Mouse (Mus musculus) megakaryocyte, adult 5-6 weeks (primary cell): Measurements from ENCODE around the gene Med12l. TPM values are rescaled to one million over a fixed set of nuclear protein-coding genes. Genes with fewer than 3 reads are reported as not detected.

Experiments used
- ATAC-seq: 2 replicates; pipeline ENCODE4 v1.8.0; 2016; ENCODE audit warnings: mild to moderate bottlenecking, inconsistent platforms; ENCODE audit not compliant: poor library complexity, severe bottlenecking
- total RNA-seq, 2 experiments: library from RNA; stranded (forward) in 1 of 2; stranded (reverse) in 1 of 2; fragments of 153-499, 151-499 nt in 1 of 2; fragments of 221-1000, 200-1000 nt in 1 of 2; gene quantifications; 2 replicates each; pipeline versions ENCODE4 v1.2.3 to v1.2.4; 2015 to 2017

Med12l gene
- total RNA-seq, 2 experiments from 2014 or later = 0.20 to 0.29 TPM

DNA sequence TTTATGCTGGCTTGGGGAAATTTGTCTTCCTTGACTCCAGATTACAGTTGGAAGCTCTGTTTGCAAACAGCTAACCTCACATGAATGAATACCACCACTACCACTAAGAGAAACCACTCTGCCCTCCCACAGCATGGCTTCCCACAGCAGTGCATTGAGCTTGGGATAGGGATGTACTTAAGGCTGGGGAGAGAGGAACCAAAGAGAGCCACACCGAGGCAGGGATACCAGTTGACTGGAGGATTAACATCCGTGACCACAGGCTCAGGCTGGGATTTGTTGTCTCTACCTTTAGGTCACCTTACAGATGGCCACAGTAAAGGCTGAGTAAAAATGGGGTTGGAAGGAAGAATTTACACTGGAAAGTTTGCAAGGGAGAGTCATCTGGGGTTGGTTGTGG is 16.6 kb downstream of the Med12l start:
- ATAC-seq = no peak

DNA sequence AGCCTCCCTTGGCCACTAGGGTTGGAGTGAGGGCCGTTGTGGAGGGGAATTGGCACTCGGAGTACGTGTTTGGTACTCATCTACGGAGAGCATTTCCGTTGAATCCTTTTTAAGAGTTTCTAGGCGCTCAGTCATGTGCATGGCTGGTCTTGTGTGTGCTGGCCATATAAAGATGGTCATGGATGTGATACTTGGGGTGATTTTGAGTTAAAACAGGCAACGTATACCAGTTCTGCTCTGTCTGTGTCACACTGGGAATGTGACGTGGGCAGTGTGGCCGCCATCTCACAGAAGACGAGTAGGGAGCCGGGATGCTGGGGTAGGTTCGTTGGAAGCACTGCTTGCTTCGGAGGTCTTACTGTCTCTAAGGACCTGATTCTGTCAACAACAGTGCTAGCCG is 17.3 kb downstream of the Med12l start:
- ATAC-seq = no peak

DNA sequence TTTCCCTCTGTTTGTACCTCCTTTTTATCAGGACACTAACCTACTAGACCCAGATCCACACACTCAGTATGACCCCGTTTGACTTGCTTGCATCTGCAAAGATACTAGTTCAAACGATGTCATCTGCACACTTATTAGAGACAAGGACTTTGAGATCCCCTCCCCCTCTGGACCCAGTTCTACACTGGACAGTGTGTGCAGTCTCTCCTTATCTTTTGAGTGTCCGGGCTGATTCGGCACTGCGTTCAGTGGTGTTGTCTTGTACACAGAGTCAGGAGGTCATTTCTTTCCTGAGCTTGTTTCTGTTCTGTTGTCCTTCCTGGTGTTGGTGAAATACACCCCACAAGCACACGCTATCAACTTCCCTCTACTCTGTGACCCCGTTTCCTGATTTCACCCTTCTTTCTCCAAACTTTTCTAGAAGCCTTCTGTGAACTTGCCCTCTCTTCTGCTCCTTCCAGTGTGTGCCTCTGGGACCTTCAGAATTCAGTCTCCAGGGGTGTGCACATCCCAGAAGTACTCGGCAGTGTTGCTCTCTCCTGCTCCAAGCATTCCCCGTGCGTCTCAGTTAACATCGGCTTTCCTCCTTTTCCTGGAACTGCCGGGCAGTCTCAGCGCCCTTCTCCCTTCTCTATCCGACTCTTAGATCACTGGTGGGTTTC is 19.0 kb downstream of the Med12l start:
- ATAC-seq = no peak

DNA sequence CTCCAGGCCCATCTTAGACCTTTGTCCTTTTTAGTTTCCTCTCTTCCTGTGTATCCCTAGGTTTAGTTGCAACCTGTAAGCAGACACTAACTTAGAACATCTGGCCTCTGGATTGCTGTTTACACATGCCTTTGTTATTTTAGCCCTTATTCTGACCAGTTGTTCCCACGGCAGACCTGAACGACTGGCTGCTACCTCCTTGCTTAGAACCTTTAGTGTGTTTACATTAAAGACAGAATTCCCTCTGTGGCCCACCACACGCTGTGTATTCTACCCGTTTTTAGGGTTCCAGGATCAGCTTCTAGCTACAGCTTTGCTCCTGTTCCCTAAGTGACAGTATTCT is 19.5 kb downstream of the Med12l start:
- no peak for ATAC-seq

DNA sequence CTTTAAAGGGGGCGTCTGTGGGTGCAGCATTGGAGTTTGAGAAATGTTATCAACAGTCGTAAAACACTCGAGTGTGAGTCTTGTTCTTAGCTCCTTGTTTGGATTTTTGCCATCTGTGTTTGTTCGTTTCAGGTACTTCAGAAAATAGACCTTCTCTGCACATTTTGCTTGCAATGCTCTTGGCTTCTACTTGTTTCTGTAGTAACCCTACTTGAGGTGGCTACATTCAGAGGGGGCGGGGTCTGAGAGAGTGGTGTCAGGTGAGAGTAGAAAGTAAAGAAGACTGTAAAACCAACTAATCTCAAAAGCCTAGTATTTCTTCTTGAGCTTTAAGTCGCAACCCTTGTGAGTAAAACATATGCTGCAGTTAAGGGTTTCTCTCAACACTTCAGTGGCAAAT is 23.1 kb downstream of the Med12l start:
- no peak for ATAC-seq

DNA sequence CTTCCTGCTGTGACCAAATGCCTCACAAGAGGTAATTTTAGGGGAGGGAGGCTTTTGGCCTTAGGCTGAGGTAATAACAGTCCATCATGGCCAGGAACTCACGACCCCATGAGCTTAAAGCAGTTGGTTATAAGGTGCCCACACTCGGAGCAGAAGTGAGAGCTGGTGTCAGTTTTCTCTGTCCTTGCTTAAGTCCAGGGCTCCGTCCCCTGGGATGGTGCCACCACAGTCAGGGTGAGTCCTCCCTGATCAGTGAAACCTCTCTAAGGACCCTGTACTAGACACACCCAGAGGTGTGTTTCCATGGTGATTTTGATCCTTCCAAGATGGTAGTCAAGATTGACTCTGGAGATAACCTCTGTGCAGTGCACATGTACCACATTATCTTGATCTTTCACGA is 25.4 kb downstream of the Med12l start:
- no peak for ATAC-seq

DNA sequence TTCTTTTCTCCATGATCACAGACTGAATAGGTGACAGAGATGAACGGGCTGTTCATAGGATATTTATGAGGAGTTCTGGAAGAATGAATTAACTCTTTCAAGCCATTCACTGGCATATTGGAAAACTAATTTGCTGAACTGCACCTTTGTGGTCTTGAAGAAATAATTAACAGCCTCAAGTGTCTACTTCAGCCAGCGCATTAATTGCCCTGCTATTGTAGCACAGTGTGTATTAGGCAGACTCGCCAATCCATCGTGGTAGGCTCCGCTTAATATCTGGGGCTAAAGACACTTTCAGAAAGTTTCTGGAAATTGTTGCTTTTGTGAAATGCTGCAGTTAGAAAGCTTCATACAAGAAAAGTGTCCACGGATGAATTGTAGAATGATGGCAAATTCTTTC is 35.9 kb downstream of the Med12l start:
- no peak for ATAC-seq

DNA sequence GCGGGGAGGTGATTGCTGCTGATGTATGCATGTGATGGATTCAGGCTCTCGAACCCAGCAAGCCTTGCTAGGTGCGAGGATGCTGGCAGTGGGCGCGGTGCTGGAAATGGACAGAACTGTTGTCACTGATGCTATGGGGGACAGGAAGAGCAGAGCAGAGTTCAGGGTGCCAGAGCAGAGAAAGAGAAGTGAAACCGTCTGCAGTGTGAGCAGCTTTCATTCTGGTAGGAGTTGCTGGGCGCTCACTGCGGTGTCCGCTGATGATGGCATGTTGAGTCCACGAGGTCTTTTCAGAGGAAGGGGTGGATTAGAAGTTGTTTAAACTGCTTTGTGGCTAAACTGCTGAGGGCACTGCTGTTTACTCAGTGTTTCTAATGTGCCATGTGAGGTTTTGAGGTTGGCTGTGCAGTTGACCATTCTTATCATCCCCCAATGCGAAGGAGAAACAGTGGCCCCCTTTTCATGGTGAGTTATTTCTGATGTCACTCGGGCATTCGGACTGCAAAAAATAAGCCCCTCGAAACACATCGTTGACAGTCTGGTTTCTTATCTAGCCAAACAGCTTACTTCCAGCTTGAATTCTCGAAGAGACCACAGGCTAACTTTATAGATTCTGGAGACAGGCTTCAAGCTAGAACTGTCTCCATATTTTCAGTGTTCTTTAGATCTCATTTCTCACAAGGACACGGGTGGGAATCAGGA is 49.4 kb downstream of the Med12l start:
- peak; percentile 93 for ATAC-seq

DNA sequence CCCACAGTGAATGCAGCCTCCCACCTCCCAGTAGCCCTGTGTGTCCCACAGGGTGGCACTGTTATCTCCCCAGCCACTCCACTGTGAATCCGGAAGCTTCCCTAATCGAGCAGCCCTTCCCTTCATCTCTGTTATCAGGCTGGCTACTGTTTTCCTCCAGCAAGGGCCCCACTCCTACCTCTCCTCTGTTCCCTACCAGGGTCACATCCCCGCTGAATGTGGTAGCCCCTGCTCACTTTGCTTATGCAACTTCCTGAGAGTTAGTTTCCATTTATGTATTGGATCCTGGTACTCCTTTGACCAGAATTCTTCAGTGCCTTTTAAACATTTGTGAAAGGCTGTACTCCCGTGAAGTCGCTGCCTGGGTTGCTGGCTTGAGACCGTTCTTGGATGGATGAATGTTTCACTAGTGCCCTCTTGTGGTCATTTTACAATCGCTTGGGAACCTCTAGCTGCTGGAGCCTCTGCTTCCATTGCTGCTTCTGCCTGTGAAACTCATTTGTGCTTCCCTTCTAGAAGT is 53.5 kb downstream of the Med12l start:
- ATAC-seq = peak; percentile 72

DNA sequence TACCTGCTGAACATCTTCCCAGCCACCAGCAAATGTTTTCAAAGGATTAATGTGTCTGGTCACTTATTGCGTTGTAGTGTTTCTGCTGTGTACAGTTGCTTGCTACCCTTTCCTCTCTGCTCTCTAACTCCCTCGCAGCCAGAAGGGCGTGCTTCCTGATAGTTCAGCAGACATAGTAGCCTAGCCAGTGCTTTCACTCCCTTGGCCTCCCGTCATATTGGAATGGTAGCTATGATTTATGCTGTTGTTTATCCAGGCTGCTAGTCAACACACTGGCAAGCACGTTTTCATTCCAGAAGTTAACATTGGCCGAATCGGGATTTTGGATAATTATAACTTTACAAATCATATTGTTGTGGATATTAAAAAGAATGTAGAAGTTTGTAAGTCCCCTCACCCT is 54.5 kb downstream of the Med12l start:
- ATAC-seq = no peak

DNA sequence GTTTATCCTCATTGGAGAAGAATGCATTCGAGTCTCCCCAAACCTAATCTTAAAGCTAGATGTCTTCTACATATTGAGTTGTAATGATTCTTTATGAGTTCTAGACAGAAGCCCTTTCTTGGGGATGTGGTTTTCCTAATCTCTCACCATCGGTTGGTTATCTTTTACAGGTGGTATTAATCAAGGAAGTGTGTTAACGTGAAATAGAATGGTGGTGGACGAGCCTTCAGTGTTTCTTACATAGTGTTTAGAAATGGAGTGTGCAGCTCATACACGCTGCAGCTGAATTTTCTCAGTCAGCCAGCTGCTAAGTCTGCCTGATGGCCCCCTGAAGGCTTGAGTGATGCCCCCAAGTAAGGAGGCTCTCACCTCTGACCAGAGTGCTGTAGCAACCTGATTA is 56.5 kb downstream of the Med12l start:
- peak; percentile 23; the same call in 1 of the 2 replicates for ATAC-seq

DNA sequence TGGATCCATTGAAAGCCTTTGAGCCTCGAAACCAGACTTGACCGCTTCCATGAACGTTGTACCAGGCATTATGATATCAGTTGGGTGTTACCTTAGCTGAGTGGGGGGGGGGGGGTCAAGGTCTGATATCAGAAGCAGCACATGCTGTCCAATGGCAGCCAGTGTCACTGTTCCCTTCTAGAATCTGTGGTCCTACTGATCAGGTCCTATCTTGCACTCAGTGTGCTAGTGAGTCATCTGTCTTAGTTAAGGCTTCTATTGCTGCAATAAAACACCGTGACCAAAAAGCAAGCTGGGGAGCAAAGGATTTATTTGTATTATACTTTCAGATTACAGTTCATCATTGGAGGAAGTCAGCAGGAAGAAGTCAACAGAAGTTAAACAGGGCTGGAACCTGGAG is 57.8 kb downstream of the Med12l start:
- ATAC-seq = no peak

DNA sequence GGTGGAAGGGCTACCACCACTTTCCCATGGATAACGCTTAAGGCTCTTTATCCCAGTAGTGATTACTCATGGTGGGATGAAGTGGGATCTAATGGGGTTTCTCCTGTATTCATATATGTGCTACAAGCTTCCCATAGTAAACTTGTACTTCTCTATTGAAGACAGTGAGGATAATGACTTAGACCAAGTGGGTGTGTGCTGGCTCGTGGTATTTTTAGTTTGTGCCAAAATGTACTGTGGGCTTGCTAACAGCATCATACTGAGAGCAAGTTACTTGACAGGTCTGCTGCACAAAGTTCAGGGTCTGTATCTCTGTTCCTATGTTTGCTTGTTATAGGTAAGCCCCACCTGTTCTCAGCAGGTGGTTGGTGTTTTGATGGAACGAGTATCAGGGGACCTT is 60.3 kb downstream of the Med12l start:
- no peak for ATAC-seq

DNA sequence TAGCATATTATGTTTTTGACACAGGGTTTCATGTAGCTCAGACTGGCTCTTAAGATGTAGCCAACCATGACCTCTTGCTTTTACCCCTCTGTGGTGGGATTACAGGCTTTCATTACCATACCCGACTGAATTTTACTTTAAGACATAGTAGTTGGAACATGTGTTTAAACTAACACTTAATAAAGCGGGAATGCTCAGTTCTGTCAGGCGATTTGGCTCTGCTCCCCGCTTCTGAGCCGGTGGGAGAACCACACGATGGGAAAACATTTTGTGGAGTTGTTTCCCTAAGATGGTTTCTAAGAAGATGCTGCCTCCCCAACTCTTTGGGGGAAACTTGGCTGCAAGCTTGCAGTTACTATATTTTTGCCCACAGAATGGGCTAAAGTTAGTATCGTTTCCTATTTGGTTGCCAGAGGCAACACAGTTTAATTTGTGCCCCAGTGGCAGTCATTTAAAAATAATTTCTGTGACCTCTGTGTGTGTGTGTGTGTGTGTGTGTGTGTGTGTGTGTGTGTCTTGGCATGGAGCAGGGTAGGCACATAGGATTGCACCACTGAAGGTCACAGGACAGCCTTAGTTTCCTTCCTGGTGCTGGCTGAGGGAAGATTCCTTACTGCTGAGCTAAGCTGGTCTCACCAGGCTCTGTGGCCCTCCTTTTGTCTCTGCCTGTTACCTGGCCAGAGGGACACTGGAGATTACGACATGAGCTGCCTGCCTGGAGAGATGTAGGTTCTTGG is 61.1 kb downstream of the Med12l start:
- 0 out of 2 replicates have a peak, but pooled peaks have one; percentile 16 for ATAC-seq

DNA sequence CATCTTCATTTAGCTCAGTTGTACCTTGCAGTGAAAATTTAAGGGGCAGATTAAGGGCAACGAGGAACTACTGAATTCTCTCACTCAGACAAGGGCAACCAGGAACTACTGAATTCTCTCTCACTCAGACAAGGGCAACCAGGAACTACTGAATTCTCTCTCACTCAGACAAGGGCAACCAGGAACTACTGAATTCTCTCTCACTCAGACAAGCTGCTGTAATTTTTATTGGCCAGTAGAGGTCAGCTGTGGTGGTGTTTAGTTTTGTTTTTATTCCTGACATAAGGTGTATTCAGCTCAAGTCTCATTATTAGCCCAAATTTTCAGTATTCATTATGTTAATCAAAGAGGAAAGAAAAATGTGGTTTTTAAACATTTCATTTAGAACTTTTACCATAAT is 63.4 kb downstream of the Med12l start:
- ATAC-seq = peak; percentile 81

DNA sequence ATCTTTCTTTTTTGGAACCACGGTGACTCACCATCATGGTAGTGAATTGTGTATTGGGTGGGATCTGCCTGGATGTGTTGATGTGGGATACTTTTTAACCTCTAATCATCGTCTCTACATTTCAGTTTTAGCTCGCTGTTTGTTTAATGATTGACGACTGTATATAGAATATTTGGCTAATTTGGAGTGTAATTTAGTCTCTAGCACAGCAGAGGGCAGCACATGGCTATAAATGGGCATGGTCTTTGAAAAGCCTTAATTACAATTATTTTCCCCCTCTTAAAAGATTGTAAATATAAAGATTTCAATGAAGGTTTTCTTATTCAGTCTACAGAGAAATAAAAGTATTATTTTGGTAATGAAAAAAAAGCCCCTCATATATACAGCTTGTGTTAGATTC is 71.7 kb downstream of the Med12l start:
- ATAC-seq = no peak

DNA sequence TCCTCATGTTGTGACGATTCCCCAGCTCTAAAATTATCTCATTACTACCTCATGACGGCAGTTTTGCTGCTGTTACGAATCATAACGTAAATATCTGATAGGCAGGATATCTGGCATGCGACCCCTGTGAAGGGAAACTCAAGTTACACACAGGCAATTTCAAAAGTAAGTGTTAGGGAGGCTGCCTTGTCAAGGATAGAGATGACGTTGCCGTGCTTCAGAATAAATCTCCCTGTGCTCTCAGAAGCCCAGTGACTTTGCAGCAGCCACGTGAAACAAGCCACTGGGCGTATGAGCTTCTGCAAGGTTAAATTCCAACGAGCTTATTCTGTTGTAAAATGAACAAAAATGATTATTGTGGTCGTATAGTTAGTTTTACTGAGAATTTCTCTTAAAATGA is 73.0 kb downstream of the Med12l start:
- ATAC-seq = no peak

DNA sequence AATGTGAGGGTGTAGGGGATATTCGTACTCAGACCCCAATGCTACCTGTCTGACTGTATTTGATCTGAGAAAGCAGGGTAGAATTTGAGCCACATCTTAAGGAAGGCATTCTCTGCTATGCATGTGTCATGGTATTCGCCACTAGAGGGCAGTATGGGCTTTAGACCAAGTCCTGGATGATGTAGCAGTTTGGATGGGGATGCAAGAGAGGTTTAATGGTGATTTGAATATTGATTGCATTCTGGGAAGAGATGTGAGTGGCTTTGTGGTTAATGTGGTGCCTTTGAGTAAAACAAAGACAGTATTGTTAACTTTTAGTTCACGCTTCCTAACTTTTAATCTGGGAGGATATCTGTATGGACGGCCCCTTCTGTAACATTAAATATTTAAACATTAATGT is 73.7 kb downstream of the Med12l start:
- peak; percentile 78 for ATAC-seq

DNA sequence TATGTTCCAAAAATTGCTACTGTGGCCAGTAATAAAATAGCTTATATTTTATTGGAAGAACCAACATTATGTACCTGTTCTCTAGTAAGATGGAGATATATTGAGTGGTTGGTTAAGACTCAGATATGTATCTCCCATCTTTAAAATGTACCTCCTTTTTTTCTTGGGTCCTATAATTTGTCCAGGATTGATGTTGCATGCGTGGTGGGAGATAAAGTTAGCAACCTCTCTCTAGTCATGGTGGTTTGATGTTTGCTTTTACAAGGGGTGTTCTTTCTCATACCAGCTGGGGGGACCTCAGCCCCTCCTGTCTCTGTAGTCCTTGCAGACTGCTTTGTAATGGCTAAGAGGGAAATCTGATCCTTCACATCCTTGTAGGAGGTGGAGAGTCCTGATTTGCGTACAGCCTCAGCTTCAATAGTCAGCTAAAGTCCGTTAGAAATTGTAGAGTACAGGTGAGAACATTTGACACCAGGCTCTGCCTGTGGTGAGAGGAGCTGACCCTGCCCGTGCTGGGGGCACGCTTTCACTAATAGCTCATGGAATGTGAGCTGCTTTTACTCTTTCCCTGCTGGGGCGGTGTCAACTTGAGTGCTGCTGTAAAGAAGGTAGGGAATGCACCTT is 74.8 kb downstream of the Med12l start:
- ATAC-seq = no peak

DNA sequence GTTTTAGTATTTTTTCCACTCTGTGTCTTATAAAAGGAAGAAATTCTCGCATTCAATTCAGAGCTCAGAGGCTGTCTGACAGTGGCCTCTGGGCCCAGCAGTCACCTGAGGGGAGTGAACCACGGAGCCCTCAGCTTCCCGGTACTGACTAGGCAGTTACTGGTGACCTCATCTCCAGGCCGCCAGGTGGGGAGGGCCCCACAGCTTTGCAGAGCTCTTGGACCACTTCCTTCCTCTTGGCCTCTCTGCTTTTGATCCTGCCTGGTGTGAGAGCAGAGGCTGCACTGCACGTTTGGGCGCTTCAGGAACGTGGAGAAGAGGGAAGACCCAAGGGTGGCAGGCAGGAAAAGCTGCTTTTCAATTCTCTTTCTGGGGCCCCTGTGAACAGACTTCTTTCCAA is 75.3 kb downstream of the Med12l start:
- peak; percentile 91 for ATAC-seq

DNA sequence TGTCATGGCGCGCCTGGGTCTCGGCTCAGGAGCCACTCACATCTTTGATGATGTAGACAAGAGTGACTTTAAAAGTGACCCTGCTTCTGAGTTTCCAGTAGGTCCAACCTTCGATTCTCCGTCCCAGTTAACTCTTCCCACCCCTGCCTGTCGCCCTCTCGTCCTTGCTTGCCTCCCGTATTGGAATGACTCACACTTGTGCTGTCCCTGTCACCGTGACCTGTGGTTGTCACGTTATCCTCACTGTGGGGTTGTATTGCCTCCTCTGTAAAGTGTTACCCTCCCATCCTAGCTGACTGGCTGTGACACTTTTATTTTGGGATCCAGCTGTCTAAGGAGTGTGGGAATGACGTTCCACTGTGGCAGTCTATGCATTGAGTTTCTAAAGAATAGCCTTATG is 87.1 kb downstream of the Med12l start:
- no peak for ATAC-seq
